Mouse (Mus musculus) urinary bladder, postnatal 4 days (tissue): ENCODE data around the gene Zfp316.

Experiments
- DNase-seq, 2 experiments: peaks; one replicate each; pipeline ENCODE4 v3.0.0; 2021 to 2022; ENCODE audit warnings: low spot score in 2 of 2

The Zfp316 gene

DNA sequence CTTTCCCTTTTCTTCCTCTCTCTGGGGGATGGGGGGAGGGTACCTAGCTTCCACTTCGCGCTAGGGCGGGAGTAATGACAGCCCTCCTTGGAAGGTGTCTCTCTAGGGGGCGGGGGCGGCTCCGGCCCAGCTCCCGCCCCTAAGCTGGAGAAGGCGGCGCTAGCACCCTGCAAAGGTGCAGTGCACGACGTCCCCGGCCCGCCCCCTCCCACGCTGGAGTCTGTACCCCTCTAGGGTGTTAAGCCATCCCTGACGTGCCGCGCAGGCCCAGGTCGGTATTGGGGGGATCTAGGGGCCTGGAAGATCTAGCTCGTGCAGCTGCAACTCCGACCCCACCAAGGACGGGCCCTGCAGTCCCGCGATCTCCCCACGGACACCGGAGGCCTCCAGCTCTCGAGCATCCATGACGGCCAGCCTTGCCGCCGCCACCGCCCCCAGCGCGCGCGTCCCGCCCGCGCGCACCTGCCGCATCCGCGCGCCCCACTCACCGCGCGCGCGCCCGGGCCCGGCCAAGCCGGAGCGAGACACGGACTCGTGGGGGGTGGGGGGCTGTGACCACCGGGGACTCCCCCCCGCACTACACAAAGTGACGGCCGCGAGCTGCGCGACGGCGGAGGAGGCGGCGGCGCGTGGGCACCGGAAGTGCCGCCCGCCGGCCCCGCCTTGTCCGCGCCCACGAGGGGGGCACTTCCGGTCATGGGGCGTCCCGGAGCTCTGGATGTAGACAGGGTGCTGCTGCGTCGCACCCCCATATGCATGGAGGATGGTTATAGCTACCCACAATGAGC lies at the start of gene Zfp316:
Gene Zfp316 (minus strand): TSS at position 660 of the 788 bp plus-strand sequence.
- DNase-seq = peak; percentile 57 to 70

DNA sequence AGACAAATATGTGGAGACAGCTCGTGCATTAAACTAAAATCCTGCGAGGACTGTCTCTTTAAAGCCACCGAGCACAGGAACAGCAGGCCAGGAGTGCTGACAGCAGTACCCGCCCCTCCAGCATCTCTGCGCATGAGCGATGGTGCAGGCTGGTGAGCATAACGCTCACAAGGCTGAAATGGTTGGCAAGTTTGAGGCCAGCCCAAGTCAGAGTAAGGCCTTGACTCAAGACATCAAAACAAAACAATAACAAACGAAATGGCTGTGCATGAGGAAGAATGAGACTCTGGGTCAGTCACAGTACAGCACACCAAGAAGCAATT lies 47.4 kb upstream of the Zfp316 start:
- DNase-seq = no peak

DNA sequence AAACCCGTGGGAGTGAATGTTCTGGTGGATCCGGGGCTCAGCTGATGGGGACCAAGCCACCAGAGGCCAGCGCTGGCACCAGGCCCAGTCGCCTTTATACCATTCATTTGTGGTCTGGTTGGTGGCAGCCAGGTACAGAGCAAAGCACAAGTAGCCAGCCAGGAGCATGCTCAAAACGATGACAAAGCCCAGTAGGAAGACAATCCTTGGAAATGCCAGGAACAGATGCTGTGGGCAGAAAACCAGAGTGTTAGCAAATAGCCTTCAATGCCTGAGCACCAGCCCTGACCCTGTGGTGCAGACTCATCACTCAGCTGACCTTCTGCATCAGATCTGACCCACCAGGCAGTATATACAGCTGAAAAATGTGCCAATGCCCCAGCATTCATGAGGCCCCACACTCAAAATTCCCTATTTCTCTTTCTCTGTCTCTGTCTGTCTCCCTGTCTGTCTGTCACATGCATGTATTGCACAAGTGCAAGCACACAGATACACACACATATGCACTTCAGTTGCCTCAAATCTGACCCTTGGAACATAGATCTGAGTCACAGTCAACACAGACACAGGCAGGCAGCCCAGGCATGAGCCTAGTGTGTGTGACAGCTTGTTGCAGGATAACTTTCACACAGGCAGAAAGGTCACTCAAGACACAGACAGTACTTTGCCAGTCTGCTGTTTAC lies 46.9 kb upstream of the Zfp316 start:
- no peak for DNase-seq

DNA sequence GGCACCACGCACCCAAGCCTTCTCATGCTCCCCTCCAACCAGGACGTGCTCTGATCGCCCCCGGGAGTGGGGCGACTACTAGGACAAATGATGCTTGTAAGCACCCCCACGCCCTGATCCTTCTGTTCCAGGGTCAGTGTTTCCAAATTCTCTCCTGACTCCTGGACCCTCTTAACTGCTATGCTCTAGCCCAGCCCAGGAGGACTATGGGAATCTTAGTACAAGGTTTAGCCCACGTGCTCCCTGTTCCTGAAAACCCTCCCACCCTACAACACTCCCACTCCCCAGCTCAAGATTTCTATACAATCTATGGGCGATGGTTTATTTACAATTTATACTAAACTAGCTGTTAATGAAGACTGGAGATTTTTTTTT lies 45.7 kb upstream of the Zfp316 start:
- DNase-seq = no peak

DNA sequence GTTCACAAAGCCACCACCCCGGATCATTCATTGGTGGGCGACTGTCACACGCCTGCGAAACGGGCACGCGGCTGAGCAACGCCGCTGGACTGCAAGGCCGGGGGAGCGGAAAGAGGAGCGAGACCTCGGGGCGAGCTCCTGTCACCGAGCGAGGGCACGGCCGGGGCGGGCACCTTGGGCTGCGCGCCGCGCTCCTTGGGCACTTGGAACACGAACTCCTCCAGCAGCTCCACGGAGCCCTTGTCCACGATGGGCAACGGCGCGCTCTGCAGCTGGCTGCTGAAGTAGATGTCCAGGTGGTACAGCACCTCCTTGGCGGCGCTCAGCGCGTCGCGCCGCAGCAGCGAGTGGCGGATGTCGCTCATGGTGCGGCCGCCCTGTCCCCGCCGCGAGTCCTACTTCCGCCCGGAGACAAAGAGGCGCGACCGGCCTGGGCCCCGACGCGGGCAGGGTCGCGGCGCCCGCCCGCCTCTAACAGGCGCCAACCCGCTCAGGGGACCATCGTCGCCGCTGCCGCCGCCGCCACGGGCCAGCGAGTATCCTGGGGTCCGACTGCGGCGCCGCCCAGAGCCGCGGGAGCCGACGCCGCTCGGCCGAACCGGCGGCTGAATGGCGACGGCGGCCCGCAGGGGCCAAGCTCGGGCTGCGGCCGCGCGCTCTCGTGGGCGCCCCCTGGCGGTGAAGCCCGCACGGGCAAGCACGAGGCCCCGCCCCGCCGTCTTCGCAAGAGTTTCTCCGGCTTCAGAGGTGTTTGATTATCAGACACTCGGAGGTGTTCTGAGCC lies 45.1 kb upstream of the Zfp316 start, which contains the start of gene E130309D02Rik:
Gene E130309D02Rik (minus strand): TSS at position 631 of the 784 bp plus-strand sequence.
- DNase-seq = peak; percentile 84 to 91

DNA sequence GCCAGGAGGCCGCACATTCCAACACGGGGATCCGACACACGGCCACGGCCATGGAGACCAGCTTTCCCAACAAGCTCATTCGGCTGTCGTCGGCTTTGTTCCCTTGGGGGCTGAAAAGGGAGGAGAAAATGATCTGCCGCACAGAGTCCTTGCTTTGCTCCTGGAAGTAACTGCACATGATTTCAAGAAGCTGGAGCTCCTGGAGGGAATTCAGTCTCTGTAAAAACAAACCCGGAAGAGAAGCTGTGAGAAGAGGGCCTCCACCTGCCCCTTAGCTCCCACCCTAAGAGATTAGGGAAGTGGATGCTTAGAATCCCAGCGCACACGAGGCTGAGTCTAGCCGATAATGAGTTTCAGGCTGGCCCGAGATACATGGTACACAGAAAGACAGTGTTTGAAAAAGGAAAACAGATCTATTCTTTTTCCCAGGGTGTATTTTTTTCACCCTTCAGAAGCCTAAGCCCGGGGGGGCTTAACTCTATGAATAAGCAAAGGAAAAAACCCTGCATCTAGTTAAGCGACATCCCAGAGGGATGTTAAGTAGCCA lies 44.4 kb upstream of the Zfp316 start:
- no peak for DNase-seq

DNA sequence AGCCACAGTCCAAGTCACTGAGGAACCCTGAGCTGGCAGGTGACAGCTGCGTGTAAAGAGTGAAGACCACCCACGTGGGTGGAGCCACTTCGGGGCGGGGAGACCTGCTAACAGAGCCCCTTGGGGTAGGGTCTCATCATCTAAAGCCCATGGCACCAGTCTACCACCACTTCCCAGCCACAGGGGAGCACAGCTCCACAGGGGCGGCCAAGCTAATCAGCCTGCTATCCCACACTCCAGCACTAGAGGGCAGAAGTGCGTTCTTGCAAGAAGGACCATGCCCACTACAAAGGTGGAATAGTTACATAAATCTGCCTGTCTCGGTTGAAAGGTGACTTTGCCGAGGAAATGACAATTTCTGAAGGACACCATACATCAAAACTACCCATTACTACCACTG lies 42.1 kb upstream of the Zfp316 start:
- DNase-seq = peak in 1 of 2 experiments; percentile 83

DNA sequence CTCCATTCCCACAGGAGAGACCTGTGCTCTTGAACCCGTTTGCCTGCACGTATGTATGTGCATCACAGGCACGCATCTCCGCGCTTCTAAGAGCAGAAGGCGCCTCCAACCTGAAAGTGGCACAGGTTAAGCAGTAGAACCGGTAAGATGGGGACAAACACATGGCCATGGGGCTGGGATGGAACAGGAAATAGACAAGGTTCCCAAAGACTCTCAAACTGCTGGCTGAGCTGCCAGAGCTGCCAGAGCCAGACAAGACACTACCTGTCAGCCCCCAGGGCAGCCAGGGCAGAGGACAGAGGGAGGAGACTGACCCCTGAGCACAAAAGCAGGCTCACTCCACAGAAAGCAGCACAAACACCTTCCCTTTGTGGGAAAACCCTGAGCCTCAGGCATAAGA lies 40.1 kb upstream of the Zfp316 start:
- no peak for DNase-seq

DNA sequence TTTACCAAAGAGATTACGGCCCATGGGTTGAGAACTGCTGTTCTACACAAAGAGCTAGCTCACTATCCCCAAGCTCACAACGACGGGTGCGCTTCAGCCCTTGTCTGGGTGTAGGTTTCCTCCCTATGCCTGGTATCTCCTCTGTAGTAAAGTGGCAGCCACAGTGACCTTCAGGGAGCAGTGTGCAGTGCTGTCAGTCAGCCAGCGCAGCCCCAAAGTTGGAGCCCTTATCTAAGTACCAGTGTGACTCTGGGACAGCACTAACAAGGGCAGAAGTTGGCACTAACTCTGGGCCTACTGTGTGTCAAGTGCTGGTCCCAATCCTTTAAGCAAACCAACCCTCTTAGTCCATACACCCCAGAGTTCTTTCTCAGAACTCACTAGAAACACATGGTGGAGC lies 39.0 kb upstream of the Zfp316 start:
- DNase-seq = no peak

DNA sequence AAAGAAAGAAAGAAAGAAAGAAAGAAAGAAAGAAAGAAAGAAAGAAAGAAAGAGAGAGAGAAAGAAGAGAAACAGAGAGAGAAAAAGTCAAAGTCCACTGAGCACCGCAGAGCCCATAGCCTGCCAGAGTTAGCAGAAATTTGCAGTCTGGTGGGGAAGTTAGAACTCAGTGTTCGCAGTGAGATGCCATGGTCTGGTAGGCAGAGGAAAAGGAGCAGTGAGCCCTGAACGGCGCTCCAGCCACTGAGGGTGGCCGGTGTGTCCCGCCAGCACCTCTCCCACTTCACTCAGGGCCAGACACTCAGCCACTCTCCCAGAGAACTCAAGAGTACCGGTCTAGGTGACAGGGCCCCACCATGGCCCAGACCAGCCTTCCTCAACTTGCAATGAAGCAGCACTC lies 34.4 kb upstream of the Zfp316 start:
- DNase-seq = no peak

DNA sequence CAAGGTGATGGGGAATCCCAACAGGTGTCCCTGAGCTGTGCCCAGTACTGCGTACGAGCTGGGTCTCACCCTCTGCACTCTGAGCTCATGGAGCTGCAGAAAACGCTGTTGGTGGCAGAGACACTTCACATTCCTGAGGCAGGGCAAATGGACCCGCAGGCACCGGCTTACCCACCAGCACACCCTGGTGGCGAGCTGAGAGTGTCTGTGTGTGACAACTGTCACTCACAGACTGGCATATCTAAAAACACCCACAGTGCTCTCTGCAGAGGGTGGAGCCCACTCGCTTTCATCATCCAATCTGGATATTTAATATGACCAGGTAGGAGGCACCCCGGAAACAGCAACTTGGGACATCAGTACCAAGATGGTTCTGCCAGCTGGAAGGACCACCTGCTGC lies 31.5 kb upstream of the Zfp316 start:
- DNase-seq = no peak

DNA sequence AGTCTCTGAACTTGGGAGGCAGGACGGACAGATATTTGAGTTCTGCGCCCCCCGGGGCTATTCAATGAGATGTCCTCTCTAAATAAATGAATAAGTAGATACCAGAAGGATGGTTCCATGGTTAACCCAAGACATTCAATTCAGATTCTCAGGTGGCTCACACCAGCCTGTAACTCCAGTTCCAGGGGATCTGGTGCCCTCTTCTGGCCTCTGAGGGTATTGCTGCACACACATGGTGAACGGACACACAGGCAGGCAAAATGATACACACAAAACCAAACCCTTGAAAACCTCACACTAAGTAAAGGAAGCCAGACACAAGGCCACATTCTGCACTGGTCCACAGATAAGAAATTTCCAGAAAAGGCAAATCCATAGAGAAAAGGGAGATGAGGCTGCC lies 29.9 kb upstream of the Zfp316 start:
- no peak for DNase-seq

DNA sequence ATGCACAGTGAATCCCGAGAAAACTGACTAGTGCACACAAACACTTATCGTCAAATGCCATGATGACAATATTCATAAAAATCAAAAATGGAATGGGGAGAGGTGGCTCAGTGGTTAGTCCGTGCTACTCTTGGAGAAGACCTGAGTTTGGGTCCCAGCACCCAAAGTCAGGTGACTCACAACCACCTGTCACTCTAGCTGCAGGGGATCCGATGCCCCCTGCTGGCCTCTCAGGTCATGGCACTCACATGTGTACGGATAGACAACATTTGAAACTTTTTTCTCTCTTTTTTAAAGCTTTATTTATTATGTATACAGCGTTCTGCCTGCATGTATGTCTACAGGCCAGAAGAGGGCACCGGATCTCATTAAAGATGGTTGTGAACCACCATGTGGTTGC lies 28.6 kb upstream of the Zfp316 start:
- DNase-seq = no peak

DNA sequence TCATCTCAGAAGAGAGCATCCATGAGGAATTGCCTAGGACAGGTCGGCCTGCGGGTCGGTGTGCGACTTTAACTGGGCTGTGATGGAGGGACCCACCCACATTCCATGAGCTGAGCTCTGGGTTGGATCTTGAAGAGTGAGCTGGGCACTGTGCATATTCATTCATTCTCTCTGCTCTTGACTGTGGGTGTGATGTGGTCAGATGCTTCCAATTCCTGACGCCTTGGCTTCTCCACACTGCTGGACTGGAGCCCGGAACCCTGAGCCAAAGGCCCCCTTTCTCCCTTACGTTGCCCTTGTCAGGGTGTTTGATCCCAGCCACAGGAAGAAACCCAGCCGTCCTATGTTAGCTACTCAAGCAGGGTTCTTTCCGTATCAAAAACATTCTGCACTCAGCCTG lies 28.2 kb upstream of the Zfp316 start:
- no peak for DNase-seq

DNA sequence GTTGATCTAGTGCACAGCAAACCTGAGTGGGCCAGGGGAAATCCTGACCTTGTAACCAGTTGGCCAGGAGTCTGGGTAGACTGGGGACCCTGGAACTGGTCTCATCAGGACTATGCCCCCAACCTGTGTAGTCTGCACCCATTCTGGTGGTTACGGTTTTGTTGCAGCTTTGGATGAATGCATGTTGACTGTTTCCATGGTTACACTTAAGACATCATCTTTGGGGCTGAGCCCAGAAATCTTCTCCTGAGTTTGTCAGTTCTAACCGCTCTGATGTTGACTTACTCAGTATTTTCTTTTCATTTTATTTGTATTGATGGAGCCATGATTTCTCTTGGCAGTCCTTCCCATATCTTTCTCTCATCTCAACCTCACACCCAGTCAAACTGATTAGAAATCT lies 25.5 kb upstream of the Zfp316 start:
- DNase-seq = no peak

DNA sequence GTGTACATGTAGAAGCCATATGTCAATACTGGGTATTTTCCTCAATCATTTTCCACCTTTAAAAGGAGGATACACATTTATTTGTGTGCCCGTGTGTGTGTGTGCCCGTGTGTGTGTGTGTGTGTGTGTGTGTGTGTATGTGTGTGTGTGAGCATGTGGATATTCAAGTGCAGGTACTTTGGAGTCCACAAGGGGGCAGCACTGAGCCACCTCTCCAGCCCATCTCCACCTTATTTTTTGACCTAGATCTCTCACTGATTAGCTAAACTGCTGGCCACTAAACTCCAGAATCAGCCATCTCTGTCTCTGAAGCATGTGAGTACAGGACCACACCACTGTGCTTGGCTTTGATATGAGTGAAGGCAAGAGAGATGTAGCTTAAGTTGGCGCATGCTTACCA lies 25.0 kb upstream of the Zfp316 start:
- no peak for DNase-seq

DNA sequence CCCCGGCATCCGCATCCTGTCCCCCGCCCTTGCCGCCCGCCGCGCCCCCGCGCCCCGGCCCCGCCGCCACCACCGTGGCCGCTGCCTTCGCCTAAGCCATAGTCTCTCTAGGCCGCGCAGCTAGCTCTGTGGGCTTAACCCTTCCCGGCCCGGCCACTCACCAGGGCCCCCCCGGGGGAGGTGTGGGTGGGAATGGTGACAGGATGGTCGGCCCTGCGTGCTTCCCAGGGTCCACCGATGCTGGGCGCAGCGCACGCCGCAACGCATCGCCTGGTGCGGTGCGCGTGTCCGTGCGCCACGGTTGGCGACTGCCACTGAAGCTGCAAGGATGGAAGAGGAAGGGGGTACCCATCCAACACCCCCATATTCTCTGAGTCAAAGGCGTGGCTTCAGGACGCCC lies 23.6 kb upstream of the Zfp316 start, which contains the start of gene Zfp853:
Gene Zfp853 (minus strand): TSS at position 220 of the 400 bp plus-strand sequence.
- no peak for DNase-seq

DNA sequence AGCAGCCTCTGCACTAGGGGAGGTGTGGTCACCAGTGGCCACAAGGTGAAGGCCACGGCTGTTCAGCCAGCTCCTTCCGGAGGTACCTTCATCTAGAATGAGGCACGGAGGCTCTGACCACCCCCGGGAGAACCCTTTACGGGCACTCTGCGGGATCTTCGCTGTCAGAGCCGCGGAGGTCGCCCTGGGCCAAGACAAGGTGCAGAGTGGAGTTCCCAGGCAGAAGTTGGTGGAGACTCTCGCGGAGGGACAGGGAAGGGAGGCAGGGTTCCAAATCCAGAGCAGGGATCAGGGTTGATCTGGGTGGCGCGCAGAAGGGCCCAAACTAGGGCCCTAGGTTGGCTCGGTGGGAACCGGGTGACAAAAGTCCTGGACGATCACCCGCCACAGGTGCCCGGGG lies 23.1 kb upstream of the Zfp316 start:
- no peak for DNase-seq

DNA sequence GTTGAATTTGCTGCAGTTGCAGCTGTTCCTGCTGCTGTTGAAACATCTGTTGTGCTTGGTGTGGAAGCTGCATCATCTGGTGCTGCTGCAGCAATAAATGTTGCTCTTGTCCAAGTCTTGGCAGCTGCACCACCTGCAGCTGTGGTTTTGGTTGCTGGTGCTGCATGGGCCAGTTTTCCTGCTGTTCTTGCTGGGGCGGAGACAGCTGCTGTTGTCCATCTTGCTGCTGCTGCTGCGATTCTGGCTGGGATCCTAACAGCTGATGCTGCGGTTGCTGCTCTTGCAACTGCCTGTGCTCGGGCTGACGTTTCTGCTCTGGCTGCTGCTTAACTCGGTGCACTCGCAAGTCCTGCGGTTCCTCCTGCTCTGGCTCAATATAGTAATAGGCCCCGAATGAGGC lies 19.5 kb upstream of the Zfp316 start:
- no peak for DNase-seq

DNA sequence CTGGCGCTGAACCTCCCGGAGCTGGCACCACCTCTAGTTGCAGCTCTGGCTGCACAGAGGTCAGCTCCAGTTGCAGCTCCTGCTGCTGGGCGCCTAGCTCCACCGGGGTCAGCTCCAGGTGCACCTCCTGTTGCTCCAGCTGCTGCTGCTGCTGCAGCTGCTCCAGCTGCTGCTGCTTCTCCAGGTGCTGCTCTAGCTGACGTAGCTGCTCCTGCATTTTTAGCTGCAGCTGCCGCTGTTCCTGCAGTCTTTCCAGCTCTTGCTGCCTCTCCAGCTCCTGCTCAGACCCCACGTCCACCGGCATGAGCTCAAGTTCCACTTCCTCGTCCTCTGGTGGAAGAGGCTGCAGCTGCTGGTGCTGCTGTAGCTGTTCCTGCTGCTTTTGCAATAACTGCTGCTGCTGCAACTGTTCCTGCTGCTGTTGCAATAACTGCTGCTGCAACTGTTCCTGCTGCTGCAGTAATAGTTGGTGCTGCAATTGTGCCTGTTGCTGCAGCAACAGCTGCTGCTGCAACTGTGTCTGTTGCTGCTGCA lies 18.6 kb upstream of the Zfp316 start:
- no peak for DNase-seq

DNA sequence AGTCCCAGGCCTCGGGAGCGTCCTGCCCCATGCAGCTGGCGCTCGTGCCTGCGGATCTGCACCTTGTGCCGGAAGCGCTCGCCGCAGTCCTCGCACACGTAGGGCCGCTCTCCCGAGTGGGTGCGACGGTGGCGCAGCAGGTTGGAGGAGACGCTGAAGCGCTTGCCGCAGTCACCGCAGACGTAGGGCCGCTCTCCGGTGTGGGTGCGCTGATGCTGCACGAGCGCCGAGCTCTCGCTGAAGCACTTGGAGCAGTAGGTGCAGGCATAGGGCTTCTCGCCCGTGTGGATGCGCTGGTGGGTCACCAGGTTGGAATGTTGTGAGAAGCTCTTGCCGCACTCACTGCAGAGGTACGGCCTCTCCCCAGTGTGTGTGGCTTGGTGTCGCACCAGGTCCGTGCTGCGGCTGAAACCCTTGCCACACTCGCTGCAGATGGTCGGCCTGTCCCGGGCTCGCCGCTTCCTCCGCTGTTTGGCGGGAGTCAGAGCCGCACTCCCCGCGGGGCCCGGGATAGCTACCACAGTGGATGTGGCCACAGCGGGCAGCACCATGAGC lies 18.0 kb upstream of the Zfp316 start:
- DNase-seq = no peak

DNA sequence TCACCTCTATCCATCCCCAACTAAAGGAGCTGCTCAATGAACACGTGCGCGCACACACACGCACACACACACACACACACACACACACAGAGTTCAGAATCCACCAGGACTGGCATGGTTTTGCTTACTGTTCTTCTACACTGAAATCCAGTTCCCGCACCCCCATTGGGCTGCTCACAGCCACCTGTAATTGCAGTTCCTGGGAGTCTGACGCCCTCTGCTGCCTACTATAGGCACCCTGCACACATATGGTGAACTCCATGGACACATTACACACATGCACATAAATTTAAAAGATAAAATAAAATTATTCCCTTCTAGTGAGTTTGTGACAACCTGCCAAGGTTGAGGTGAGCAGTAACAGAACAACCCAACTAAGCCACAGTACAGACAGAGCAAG lies 14.9 kb upstream of the Zfp316 start:
- DNase-seq = no peak
